Mouse (Mus musculus) left cerebral cortex, adult 9 months (tissue): ENCODE measurements at regions not wholly inside any gene's neighbourhood (a gene's known extent, or its start where the extent isn't known, plus 50 kb on each side); places are given as distances from the start of the nearest gene placed in this dataset.

Source experiments
- DNase-seq, 2 experiments: peaks; one replicate each; pipeline ENCODE4 v3.0.0; 2022; ENCODE audit warnings: low spot score in 2 of 2

DNA sequence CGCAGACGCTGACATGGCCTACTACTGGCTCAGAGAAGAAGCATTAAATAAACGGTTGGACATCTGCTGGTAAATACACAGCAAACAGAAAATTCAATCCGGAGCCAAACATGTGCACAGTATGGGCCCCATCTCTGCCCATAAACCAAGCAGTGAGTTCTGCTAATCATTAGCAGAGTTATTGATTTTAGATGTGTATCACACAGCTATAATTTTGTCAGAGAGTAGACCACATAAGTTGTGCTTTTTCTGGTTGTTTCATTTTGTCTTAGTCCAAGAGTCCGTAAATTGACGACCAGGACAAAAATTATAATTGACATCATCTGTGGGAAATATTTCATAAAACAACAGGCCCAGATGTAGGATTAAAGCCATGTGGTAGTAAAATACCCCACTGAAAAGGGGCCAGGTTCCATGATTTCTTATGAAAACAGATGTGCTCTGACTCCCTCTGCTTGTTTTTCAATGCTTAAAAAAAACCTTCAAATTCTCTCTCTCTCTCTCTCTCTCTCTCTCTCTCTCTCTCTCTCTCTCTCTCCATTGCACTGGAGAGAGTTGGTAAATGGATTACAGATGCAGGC lies 339.3 kb downstream of the Hao1 start:
- no peak for DNase-seq

DNA sequence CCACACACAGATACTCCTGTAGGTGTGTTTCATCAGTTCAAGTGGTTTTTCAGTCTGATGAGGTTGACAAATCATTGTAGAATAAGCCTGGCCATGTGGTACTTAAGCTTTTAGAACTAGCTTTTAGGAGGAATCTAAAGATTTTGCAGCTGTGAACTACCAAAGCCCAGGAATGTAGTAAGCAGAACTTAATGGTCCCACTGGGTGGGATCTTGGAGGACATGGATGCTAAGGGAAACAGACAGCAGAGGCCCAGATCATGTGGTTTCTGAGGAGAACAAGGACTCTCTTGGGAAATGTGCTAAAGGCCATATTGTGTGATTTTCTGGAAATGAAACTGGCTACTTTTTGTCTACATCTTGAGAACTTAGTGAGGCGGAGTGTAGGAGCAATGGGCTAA lies 350.9 kb downstream of the Hao1 start:
- DNase-seq = no peak

DNA sequence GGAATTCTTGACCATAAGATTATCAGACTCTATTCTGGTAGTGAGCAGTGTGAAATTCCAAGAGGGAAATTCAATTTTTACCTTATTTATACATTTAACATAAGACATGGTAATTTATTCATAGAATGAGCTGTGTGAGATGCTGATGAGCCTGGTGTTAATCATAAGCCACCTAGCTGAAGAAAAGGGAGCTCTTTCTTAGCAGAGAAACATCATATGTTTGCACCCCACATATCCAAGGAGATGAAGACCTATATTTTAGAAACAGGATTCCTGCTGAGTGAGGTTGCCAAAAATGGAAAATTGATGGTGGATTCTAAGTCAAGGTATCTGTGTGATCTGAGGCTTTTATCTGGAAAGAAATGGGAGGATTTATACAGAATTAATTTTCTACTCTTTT lies 358.2 kb downstream of the Hao1 start:
- DNase-seq = no peak

DNA sequence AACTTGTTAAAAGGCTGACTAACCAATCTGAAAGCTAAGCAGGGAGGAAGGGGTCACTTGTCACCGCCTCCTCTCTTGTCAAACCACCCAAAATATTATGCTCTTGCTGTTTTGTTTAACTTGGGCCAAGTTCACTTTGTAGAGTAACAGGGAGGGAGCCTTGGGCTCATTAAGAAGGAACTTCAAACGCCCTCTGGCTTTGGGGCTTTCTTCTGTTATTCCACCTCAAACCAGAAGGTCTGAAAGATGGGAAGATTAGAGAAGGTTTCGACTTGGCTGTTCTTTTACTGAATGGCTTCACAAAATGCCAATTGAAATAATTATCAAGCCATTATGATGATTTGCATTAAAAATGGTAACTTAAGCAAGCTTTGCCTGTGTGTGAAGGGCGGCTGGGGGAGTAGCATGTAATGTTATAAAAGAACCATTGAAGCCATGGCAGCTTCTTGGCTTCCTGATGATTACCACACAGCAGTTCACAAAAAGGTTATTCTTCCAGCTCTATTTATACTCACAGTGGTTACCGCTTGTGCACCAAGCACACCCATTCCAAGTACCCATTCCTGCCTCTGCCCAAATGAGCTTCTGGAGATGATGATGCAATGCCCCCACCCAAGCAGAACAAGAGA lies 364.6 kb downstream of the Hao1 start:
- peak in 1 of 2 experiments; percentile 1 for DNase-seq
